Mouse (Mus musculus) stomach, embryonic 15.5 days (tissue): Measurements from ENCODE around the gene Cdk2ap2. TPM values are rescaled to one million over a fixed set of nuclear protein-coding genes. Genes with fewer than 3 reads are reported as not detected.
A peak's percentile ranks its signal among the peaks of the same experiment; 100 is the strongest.

Source experiments
- ATAC-seq: fragments of 200-750 bp; cut with Nextera tagmentation; 2 replicates; pipeline ENCODE4 v1.8.0; 2017; ENCODE audit warnings: low read depth, moderate number of reproducible peaks, moderate TSS enrichment; ENCODE audit not compliant: insufficient read depth, low FRiP score
- H3K27ac ChIP-seq: fragments of 300-500 bp; sonication (generic); 2 replicates; pipeline ENCODE4 v1.5.1; 2015; ENCODE audit warnings: mild to moderate bottlenecking, inconsistent platforms
- H3K27me3 ChIP-seq: fragments of 300-500 bp; sonication (generic); replicated peaks from 2 replicates; pipeline ENCODE4 v1.6.1; 2015; ENCODE audit warnings: inconsistent platforms
- H3K36me3 ChIP-seq: fragments of 300-500 bp; sonication (generic); 2 replicates; pipeline ENCODE4 v1.6.1; 2015; ENCODE audit warnings: inconsistent platforms
- H3K4me1 ChIP-seq: fragments of 300-500 bp; sonication (generic); 2 replicates; pipeline ENCODE4 v1.6.1; 2015; ENCODE audit warnings: inconsistent platforms
- H3K4me2 ChIP-seq: fragments of 300-500 bp; sonication (generic); 2 replicates; pipeline ENCODE4 v1.6.1; 2015; ENCODE audit warnings: mild to moderate bottlenecking, inconsistent platforms
- H3K4me3 ChIP-seq: fragments of 300-500 bp; sonication (generic); replicated peaks from 2 replicates; pipeline ENCODE4 v1.5.1; 2015; ENCODE audit warnings: inconsistent platforms
- H3K9ac ChIP-seq: fragments of 300-500 bp; sonication (generic); 2 replicates; pipeline ENCODE4 v1.6.1; 2015; ENCODE audit warnings: inconsistent platforms
- H3K9me3 ChIP-seq: fragments of 300-500 bp; sonication (generic); 2 replicates; pipeline ENCODE4 v1.6.1; 2016; ENCODE audit warnings: inconsistent platforms
- WGBS: fragments of 180-500 bp; shearing (Covaris S2); methylation state at CpG from one replicate; pipeline ENCODE4 v1.1.7; 2015; 5-methylcytosine and 5-hydroxymethylcytosine counted together
- polyA plus RNA-seq: library from polyadenylated mRNA; unstranded; fragments of >200 nt; fragmentation: Nextera tagmentation; extraction: Ambion mirVana; gene quantifications from 2 replicates; pipeline ENCODE4 v1.2.1, GENCODE M21; 2015

Cdk2ap2 gene
- polyA plus RNA-seq, 1 experiment from 2014 or later: 121 TPM

GRCm38 (mm10) chr19:4087090-4087489, 9.9 kb upstream of the Cdk2ap2 start:
- Histone ChIP-seq H3K36me3 (no peaks in the 10 kb centered on the region), H3K27me3 (no peaks in the 10 kb centered on the region), H3K9ac (no peak overlapping the region), H3K4me3 (no peak overlapping the region), H3K9me3 (no peaks in the 10 kb centered on the region), H3K27ac (no peak overlapping the region), H3K4me1 (no peaks in the 10 kb centered on the region), H3K4me2 (no peak overlapping the region)
- WGBS: 86% methylated on average over 5 of the region's 5 CpGs
- no peak for ATAC-seq

- Histone ChIP-seq H3K4me3 (no peak overlapping the region), H3K27ac (no peak overlapping the region), H3K9me3 (no peaks in the 10 kb centered on the region), H3K27me3 (no peaks in the 10 kb centered on the region), H3K36me3 (no peaks in the 10 kb centered on the region), H3K4me1 (no peaks in the 10 kb centered on the region), H3K4me2 (no peak overlapping the region), H3K9ac (no peak overlapping the region)
- WGBS: 31% methylated on average over 5 of the region's 5 CpGs
- no peak for ATAC-seq
Observed at GRCm38 (mm10) chr19:4088146-4088545, 8.8 kb upstream of the Cdk2ap2 start.

GRCm38 (mm10) chr19:4089128-4089527, 7.9 kb upstream of the Cdk2ap2 start:
- Histone ChIP-seq H3K27ac (no peak overlapping the region), H3K4me3 (no peak overlapping the region), H3K9me3 (no peaks in the 10 kb centered on the region), H3K9ac (no peak overlapping the region), H3K36me3 (no peaks in the 10 kb centered on the region), H3K4me1 (no peaks in the 10 kb centered on the region), H3K4me2 (no peak overlapping the region), H3K27me3 (no peaks in the 10 kb centered on the region)
- WGBS: 76% methylated on average over 6 of the region's 6 CpGs
- ATAC-seq: no peak

GRCm38 (mm10) chr19:4090446-4090845, 6.5 kb upstream of the Cdk2ap2 start:
- H3K27ac ChIP-seq: no peak overlapping the region
- no peaks in the 10 kb centered on the region for H3K4me1 ChIP-seq
- no peak for ATAC-seq
- no peaks in the 10 kb centered on the region for H3K9me3 ChIP-seq
- WGBS: 83% methylated on average over 3 of the region's 3 CpGs
- H3K4me3 ChIP-seq: no peak overlapping the region
- H3K9ac ChIP-seq: no peak overlapping the region
- no peaks in the 10 kb centered on the region for H3K27me3 ChIP-seq
- H3K4me2 ChIP-seq: no peak overlapping the region
- no peaks in the 10 kb centered on the region for H3K36me3 ChIP-seq

GRCm38 (mm10) chr19:4091383-4091782, 5.6 kb upstream of the Cdk2ap2 start:
- no peak for ATAC-seq
- no peaks in the 10 kb centered on the region for H3K27me3 ChIP-seq
- H3K36me3 ChIP-seq: no peaks in the 10 kb centered on the region
- H3K9ac ChIP-seq: no peak overlapping the region
- H3K27ac ChIP-seq: no peak overlapping the region
- no peak overlapping the region for H3K4me3 ChIP-seq
- no peak overlapping the region for H3K4me2 ChIP-seq
- no peaks in the 10 kb centered on the region for H3K4me1 ChIP-seq
- WGBS: 53% methylated on average over 2 of the region's 2 CpGs
- H3K9me3 ChIP-seq: no peaks in the 10 kb centered on the region

- Histone ChIP-seq H3K4me2 (no peak overlapping the region), H3K27ac (no peak overlapping the region), H3K4me3 (no peak overlapping the region), H3K4me1 (0 out of 2 replicates have a peak, but pooled peaks cover 2% of the 10 kb centered on the region), H3K36me3 (no peaks in the 10 kb centered on the region), H3K9ac (no peak overlapping the region), H3K27me3 (no peaks in the 10 kb centered on the region), H3K9me3 (no peaks in the 10 kb centered on the region)
- WGBS: 87% methylated on average over 3 of the region's 3 CpGs
- no peak for ATAC-seq
Observed at GRCm38 (mm10) chr19:4092750-4093149, 4.2 kb upstream of the Cdk2ap2 start.

GRCm38 (mm10) chr19:4093772-4094171, 3.2 kb upstream of the Cdk2ap2 start:
- Histone ChIP-seq H3K36me3 (no peaks in the 10 kb centered on the region; the same call in 1 of the 2 replicates), H3K4me1 (peaks cover 11% of the 10 kb centered on the region; the same call in 1 of the 2 replicates), H3K27ac (no peak overlapping the region), H3K27me3 (no peaks in the 10 kb centered on the region), H3K9ac (no peak overlapping the region), H3K9me3 (no peaks in the 10 kb centered on the region), H3K4me3 (no peak overlapping the region), H3K4me2 (no peak overlapping the region)
- ATAC-seq: no peak
- 64% methylated on average over 7 of the region's 7 CpGs for WGBS

GRCm38 (mm10) chr19:4094348-4094747, 2.6 kb upstream of the Cdk2ap2 start:
- H3K9ac ChIP-seq: no peak overlapping the region

GRCm38 (mm10) chr19:4094774-4095303, 2.1 kb upstream of the Cdk2ap2 start:
- peaks cover 22% of the 10 kb centered on the region for H3K4me1 ChIP-seq
- H3K4me3 ChIP-seq: no peak overlapping the region
- no peaks in the 10 kb centered on the region for H3K27me3 ChIP-seq
- no peak overlapping the region for H3K4me2 ChIP-seq
- 70% methylated on average over 5 of the region's 5 CpGs for WGBS
- no peak overlapping the region for H3K9ac ChIP-seq
- ATAC-seq: no peak
- H3K36me3 ChIP-seq: no peaks in the 10 kb centered on the region; the same call in 1 of the 2 replicates
- H3K9me3 ChIP-seq: no peaks in the 10 kb centered on the region
- no peak overlapping the region for H3K27ac ChIP-seq

More at GRCm38 (mm10) chr19:4094348-4094747, 2.6 kb upstream of the Cdk2ap2 start:
- no peaks in the 10 kb centered on the region; the same call in 1 of the 2 replicates for H3K36me3 ChIP-seq
- H3K4me2 ChIP-seq: no peak overlapping the region
- H3K9me3 ChIP-seq: no peaks in the 10 kb centered on the region
- ATAC-seq: no peak
- WGBS: 66% methylated on average over 3 of the region's 3 CpGs
- H3K27ac ChIP-seq: no peak overlapping the region
- no peak overlapping the region for H3K4me3 ChIP-seq
- no peaks in the 10 kb centered on the region for H3K27me3 ChIP-seq
- peaks cover 17% of the 10 kb centered on the region for H3K4me1 ChIP-seq

- no peak overlapping the region for H3K4me2 ChIP-seq
Observed at GRCm38 (mm10) chr19:4095802-4096201, 1.2 kb upstream of the Cdk2ap2 start.

GRCm38 (mm10) chr19:4097441-4097825, 451 bp downstream of the Cdk2ap2 start:
- peak overlapping the region; percentile 30; the same call in 1 of the 2 replicates for H3K9ac ChIP-seq
- WGBS: 2% methylated on average over 21 of the region's 21 CpGs
- peaks cover 11% of the 10 kb centered on the region; the same call in 1 of the 2 replicates for H3K27me3 ChIP-seq
- ATAC-seq: peak; percentile 51
- peak overlapping the region; percentile 93 for H3K27ac ChIP-seq
- H3K9me3 ChIP-seq: no peaks in the 10 kb centered on the region
- peak overlapping the region; percentile 75 for H3K4me3 ChIP-seq
- H3K36me3 ChIP-seq: no peaks in the 10 kb centered on the region; the same call in 1 of the 2 replicates
- peak overlapping the region; percentile 88 for H3K4me2 ChIP-seq
- peaks cover 35% of the 10 kb centered on the region for H3K4me1 ChIP-seq

More at GRCm38 (mm10) chr19:4095802-4096201, 1.2 kb upstream of the Cdk2ap2 start:
- H3K4me3 ChIP-seq: no peak overlapping the region
- no peaks in the 10 kb centered on the region; the same call in 1 of the 2 replicates for H3K36me3 ChIP-seq
- H3K9ac ChIP-seq: no peak overlapping the region
- ATAC-seq: no peak
- 66% methylated on average over 3 of the region's 3 CpGs for WGBS
- peaks cover 3% of the 10 kb centered on the region; the same call in 1 of the 2 replicates for H3K27me3 ChIP-seq
- H3K9me3 ChIP-seq: no peaks in the 10 kb centered on the region
- peaks cover 31% of the 10 kb centered on the region for H3K4me1 ChIP-seq
- no peak overlapping the region for H3K27ac ChIP-seq

- Histone ChIP-seq H3K9ac (no peak overlapping the region), H3K27ac (0 out of 2 replicates have a peak overlapping the region, but pooled peaks have one; percentile 93), H3K4me3 (peak overlapping the region; percentile 75), H3K4me2 (peak overlapping the region; percentile 88), H3K9me3 (no peaks in the 10 kb centered on the region), H3K4me1 (peaks cover 35% of the 10 kb centered on the region), H3K27me3 (peaks cover 11% of the 10 kb centered on the region; the same call in 1 of the 2 replicates), H3K36me3 (no peaks in the 10 kb centered on the region; the same call in 1 of the 2 replicates)
- 84% methylated on average over 13 of the region's 13 CpGs for WGBS
- no peak for ATAC-seq
Observed at GRCm38 (mm10) chr19:4098426-4098825, 1.4 kb downstream of the Cdk2ap2 start.
